Mouse (Mus musculus) common myeloid progenitor, adult 5-6 weeks (primary cell): Measurements from ENCODE around the gene Unc45b. TPM values are rescaled to one million over a fixed set of nuclear protein-coding genes. Genes with fewer than 3 reads are reported as not detected.

ENCODE experiments used
- ATAC-seq: replicated peaks from 2 replicates; pipeline ENCODE4 v1.8.0; 2016; ENCODE audit warnings: low read depth, mild to moderate bottlenecking, moderate TSS enrichment, inconsistent platforms; ENCODE audit not compliant: poor library complexity, severe bottlenecking
- total RNA-seq: library from RNA; stranded (forward); fragments of 200-1000, 187-1606 nt; gene quantifications from 2 replicates; pipeline ENCODE4 v1.2.3, GENCODE M21; 2017

Gene Unc45b
- total RNA-seq = not detected in 2 replicates

DNA sequence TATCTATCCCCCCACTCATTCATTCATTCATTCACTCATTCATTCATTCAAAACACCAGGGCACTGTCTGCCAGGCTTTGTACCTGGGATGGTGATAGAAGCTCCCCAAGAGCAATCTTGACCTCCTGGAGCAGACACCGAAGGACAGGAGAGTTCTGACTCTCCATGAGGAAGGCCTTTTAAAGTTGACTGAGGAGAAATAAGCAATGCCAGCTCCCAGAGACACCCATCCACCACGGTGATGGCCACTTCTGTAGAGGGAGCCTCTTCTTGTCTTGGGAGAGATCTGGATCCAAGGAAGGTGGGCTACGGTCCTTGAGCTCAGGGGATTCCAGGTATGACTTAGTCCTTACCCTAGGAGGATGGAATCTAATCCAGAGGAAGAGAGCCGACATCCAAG is at the start of gene Unc45b:
Gene Unc45b (plus strand): TSS at position 301 of the 400 bp plus-strand sequence.
- ATAC-seq = no peak

DNA sequence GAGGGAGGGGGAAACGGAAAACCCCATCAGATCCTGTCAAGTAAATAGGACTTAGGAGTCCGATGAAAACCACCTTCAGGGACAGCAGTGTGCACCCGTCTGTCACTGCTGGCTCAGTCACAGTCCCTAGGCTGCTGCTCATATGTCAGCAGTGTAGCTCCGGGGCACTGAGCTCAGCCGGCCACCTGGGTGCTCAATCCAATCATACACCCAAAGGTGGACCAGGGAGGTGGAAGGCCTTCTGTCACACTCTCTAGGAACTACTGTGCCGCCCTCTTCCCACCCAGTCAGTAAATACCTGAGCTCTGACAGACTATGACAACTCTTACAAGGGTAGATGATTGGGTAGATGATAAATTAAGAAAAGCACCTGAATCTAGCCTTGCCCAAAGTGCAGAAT is 49.6 kb upstream of the Unc45b start:
- peak; percentile 53 for ATAC-seq

DNA sequence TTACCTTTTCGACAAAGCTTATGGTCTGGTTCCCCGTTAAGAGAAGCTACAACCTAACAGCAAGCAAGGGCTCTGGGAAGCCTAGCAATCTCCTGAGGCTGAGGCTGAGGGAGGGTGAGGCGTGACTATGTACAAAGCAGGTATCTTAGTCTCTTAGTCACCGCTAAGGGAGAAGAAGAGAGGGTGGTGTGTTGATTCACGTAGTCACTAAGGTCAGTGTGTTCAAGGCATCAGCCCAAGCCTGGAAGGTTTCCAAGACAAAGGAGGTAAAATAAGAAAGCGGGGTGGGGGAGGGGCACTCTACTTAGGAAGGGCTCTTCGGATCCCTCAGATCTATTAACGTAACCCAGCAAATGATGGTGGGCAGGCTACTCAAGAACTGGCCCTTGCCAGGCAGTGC is 48.8 kb upstream of the Unc45b start:
- ATAC-seq = no peak

DNA sequence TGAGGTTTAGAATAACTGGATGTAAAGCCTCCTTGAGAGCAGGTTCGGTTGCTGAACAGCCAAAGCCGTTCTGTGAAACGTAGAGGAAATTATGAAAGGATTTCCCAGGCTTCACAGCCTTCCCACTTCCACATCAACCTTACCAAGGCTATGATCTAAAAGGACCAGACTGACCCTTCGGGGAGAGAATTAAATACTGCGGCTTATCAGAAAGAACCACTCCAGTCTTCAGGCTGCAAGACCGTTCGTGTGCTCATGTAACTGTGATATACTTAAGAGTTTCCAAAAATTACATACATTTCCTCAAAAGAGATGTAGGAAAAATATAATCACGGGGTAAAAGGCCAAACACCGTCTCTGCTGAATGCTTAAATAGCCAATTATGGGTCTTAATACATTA is 47.7 kb upstream of the Unc45b start:
- no peak for ATAC-seq

DNA sequence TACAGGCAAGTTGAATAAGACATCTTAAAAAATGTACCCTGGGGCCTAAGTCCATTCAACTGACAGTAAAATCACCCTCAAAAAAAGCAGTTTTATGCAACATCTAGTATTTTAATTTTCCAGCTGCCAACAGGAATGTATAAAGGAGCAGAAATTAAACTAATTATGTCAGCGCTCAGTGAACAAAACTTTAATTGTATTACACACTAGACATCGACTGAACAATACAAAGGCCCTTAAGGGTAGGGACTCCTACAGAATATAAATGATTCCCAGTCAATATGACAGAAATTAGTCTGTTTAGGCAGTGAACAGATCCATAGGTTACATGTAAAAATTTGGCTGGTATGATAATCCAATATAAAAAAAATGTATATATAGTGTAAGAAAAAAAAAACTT is 47.3 kb upstream of the Unc45b start:
- no peak for ATAC-seq

DNA sequence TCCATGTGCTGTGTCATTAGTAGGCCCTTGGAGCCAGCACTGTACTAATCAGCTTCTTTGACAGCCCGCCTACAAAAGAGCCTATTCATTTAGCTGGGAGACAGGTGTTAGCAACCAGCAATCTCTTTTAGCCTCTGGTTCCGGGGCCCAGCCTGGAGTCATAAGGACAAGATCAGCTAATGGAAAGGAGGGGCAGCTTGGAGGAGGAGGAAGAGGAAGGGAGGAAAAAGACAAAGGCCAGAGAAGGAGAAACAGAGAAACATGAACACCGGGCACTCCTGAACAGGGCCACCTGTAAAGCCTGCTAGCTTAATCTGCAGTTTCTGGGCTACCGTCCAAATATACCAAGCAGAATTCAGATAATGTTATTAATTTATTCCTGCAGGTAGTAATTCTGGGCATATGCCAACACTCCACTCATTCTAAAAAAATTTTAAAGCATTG is 46.8 kb upstream of the Unc45b start:
- ATAC-seq = no peak

DNA sequence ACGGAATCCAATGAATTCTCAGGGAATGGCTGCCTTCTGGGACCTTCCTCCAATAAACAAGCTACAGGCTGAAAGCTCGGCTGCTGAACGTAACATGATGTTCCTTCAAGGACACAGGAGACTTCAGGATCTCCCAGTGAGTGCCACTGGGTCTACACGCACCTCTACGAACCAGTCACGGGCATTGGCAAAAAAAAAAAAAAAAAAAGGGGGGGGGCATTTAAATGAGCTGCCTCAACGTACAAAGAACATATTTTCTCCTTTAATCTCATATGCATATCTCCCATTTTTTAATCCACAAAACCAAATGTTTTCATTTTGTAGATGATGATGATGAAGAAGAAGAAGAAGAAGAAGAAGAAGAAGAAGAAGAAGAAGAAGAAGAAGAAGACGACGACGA is 44.4 kb upstream of the Unc45b start:
- no peak for ATAC-seq

DNA sequence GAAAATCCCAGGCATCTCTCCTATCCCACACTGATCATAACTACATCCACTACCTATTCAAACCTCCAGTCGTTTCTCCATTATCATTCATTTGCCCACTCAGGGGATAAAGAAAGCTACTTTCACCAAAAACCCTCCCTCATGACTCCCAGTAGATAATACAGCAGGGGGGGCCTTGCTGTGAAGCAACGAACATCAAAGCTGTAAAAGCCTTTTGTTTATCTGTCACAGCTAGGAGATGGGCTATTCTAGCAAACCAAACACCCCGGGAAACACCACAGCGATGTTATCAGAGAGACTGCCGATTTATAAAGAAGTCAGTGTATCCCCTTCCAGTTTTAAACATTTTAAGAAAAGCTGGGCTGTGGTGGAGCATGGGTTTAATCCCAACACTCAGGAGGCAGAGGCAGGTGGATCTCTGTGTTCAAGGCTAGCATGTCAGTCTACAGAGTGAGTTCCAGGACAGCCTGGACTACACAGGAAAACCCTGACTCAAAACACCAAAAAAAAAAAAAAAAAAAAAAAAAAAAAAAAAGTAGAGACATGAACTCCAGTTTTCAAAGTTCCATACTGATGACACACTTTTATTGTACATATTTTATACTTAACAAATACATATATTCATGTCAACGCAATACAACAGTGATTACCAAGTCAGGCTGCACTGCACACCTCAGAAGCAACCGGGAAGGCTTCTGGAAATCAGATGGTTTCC is 43.3 kb upstream of the Unc45b start:
- no peak for ATAC-seq

DNA sequence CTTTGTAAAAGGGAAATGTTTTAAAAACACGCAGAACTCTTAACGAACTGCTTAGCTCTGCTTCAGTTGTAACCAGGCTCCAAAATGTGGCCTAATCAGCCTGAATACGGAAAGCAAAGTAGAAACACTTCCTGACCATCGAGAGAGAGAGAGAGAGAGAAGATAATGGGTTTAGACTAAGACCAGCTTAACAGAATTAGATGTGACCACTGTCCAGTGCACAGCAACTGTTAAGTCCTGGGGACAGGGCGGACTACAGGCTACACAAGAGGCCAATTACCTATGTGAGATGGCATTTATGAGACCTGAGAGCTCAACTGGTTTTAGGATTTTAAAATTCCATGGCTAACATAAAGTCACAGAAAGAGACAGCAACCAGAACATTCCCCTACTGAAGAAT is 42.4 kb upstream of the Unc45b start:
- ATAC-seq = no peak

DNA sequence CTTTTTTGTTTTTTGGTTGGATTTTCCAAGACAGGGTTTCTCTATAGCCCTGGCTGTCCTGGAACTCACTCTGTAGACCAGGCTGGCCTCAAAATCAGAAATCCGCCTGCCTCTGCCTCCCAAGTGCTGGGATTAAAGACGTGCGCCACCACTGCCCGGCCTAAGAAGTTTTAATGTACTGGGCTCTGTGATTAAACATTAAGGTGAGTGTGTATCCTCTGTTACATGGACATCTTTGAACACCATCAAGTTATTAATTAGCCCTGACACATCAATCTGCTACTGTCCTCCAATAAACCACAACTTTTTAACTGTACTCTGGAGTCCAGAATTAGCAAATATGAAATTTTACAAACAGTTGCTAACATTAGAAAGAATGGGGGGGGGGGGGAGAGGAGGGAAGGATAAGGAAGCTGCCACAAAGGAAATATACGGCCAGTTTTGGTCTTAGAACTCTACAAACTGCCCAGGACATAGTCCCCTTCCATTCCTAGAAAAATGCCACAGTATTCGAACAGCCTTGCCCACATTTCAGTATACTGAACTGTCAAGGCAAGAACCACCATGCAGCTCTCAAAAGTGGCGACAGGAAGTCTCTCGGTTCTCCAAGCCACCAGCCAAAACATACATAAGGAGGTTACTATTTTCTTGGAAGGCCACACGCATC is 40.7 kb upstream of the Unc45b start:
- no peak for ATAC-seq

DNA sequence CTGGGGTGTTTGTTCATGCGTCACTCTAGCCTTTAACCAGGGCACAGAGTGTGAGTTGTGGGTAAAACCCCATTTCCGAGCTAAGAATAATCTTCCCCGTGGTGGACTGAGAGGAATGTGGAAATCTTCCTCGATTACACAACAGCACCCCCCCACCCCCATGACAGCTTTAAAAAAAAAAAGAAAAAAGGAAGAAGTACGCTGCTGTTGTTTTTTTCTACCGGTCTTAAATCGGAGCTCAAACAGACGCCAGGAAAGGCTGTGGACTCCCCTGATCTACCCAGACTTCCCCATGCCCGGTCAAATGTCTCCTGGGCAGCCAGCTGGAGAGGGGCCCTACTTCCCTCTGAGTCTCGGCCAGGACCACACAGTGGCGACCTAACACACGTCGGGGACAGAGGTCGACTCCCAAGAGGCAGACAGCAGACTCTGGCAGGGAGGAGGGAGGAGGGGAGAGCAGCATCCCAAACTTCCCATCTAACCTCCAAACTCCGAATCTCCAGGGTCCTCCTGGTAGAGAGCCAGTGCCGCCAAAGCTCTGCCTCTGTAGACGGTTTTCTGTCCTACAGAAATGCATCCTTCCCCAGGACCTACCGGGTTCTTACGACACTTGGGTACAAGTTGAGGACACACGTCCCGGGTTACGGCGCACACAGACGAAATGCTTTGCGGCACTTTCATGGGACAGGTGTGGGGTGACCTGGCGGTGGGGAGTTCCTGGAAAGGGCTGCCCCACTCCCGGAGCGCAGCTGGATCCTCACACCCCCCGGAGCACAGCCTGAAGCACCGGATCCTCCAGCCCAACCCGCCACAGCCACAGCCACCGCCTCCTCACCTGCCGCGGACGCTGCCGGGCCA is 39.9 kb upstream of the Unc45b start:
- ATAC-seq = peak; percentile 62

DNA sequence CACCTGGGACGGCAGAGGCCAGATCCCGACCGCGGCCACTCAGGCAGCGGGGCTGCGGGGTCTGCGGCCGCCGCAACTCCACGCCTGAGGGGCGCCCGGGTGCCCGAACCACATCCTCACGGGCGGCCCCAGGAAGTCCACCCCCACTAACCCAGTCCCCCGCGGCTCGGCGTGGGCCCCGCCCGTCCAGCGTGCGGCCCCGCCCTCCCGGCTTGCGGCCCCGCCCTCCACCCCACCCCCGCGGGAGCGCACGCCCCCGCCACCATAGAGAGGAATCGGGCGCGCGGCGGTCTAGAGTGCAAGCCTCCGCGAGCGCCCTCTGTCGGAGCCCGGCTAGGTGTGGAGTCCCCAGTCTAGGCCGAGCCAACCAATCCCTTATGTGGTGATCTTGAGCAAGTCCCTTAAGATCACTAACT is 39.3 kb upstream of the Unc45b start, which contains the start of gene Rffl:
Gene Rffl (minus strand): TSS at position 180 of the 416 bp plus-strand sequence.
- peak; percentile 71 for ATAC-seq

DNA sequence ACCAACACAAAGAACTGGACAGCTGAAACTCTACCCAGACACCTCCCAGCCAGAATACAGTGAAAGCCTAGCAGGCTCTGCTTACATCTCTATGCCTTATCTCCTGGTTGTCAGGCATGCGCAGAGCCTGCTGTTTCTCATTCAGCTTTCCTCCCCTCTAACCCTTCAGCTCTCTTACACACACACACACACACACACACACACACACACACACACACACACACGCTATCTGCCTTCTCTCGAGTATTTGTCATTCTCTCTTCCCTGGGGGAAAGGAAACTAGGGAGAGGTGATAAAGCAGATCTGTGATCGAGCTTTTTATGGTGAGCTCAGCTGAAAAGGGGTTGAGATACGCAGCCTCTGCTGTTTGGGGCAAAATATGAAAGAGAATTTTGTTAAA is 35.4 kb upstream of the Unc45b start:
- ATAC-seq = no peak

DNA sequence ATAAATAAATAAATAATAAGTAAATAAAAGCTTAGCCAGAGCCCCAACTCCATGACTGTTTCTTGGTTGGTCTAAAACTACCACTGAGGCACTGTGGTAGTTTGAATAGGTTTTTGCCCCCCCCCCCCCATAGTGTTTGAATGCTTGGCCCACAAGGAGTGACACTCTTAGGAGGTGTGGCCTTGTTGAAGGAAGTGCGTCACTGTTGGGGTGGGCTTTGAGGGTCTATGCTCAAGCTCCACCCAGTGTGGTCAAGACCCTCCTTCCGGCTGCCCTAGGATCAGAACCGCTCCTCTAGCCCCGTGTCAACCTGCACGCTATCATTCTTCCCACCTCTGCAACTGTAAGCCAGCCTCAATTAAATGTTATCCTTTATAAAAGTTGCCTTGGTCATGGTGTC is 34.7 kb upstream of the Unc45b start:
- ATAC-seq = no peak

DNA sequence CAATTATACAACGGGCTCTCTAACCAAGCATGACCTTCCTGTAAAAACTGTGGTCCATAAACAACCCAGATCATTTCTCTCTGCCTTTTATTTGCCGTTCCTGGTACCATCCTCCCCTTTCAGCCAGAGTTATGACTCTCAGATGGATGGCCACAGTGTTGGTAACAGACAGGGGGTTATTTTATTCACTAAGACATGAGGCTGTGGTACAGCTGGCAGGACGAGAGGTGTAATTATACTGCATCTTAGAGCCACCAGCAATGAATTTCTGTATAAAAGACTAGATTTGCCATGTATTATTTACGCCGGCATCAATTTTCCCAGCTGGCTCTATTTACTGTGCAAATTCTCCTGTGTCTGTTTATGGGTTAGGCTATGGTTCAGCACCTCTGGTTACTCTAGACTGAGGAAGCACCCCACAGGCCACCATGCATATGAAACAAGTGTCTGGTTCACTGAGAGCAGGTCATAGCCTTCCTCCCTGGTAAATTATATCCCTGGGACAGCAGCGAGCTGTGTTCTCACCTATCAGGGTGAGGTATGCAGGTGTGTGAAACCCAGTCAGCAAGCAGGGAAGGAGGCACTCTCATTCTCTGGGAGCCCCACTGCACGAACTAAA is 32.5 kb upstream of the Unc45b start:
- no peak for ATAC-seq

DNA sequence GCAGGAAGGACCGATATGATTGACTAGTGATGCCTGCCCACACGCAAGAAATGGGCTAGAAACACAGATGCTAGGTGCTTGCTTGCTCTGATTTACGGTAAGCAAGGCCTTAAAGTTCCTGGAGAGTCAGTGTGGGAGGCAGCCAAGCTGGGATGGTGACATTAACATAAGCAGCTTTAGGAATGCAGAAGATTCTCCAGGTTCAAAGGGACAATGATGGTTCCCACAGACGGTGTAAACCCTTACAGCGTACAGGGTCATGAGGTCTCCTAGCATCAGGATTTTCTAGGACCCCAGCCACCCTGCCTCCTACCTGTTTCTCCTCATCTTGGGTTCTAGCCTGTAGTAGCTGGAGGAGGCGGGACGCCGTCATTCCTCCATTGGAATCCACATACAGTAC is 27.2 kb upstream of the Unc45b start:
- no peak for ATAC-seq

DNA sequence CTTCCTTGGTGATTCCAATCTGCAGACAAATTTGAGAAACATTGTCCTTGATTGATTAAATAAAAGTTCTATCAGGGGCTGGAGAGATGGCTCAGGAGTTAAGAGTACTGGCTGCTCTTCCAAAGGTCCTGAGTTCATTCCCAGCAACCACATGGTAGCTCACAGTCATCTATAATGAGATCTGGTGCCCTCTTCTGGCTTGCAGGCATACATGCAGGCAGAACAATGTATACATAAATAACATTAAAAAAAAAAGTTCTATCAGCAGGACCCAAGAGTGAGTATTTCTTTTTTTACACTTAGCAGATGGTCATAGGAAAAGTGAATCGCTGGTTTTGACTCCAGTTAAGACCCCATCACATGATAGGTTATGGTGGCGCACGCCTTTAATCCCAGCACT is 23.8 kb upstream of the Unc45b start:
- ATAC-seq = no peak

DNA sequence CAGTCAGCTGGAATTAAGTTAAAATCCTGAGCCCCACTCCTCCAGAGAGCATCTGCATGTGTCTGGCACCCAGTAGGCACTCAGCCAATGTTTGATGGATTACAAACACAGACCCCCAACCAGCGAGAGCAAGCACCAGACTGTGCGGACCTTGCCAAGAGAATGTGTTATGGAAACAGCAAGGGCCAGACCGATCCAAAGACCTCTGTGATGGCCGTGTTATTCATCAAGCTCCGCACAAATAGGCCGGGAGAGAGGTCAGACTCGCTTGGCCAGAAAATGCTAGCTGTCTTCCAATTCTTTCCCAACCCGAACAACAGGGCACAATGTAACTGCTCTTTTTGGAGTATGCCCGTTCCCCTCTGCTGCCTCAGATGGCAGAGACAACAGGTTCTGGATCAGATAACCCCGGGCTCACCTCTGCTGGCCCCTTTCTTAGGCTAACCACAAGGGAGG is 21.8 kb upstream of the Unc45b start:
- no peak for ATAC-seq

DNA sequence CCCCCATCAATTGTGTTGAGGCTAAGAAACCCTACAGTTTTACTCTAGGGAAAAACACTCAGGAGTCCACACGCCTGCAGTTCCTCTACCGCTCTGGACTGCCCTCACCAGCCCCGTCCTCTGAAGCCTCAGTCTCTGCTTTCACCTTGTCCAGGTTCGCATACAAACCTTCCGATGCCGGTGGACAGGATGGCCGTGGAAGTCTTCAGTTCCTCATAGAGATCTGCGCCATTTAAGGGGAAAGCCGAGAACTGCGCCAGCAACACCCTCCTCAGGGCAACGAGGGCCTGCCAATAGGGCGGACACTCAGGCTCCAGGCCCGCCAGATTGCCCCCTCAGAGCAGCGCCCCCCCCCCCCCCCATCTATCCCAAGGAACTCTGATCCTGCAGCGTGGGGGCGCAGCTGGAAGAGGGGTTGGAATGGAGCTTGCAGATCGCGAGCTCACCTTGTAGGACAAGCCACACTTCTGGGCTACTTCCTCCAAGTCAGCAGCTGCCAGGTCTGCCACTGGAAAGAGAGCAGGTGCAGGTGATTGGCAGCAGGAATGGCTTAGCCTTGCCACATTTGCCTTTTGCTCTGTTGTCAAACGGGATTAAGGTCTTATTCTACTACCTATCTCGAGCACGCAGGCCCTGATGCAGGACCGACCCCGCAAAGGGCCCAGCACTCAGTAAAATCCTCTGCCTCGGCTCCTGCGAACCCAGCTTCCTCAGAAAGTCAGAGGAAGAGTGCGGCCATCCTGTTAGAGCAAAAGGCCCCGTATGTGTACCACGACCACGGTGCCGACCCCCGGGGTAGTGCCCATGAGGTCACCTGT is 20.6 kb upstream of the Unc45b start:
- peak; percentile 28 for ATAC-seq
